ENCODE assay signal across 20 mouse cellular contexts in the genomic region with DNA sequence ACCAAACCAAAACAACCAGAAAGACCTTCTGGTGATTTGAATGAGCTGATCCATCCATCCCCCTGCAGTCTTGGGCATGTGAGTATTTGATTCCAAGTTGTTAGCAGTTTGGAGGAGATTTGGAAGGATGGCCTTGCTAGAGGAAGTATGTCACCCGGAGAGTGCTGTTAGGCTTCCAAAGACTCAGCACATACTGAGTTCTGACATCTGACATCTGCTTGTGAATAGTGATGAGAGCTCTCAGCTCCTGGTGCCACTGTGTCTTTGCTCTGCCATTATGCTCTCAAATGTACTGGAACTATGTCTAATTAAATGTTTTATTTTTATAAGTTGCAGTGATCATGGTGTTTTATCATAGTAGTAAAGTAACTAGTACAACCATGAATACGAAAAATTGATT.
DNase-seq lines count a peak whose midpoint lies in the region; ATAC-seq and TF ChIP-seq lines count a peak whose summit lies in the region.
"Had no signal": no experiment of that assay in that cellular context is flagged by ENCODE, and none has a peak within 500 bp of the region (broad histone marks: within the 10 kb centered on the region; RNA-seq: fewer than 3 reads in every experiment).

No protein-coding gene starts in this region.

- H3K27ac ChIP-seq in forebrain, embryonic 13.5 days = no peak overlapping the region
- H3K27ac ChIP-seq in forebrain, embryonic 11.5 days (ENCODE audit: low read depth, low read length) = no peak overlapping the region
- H3K27ac ChIP-seq in embryonic fibroblast, embryonic 13.5 days (ENCODE audit: insufficient read depth, low read length) = peak overlapping the region; percentile 83
- H3K27ac ChIP-seq: embryonic facial prominence, embryonic 10.5 days; gastrocnemius, adult 2 months; heart, embryonic 13.5 days; hindbrain, embryonic 12.5 days; hindbrain, postnatal 0 days had no signal

- intact Hi-C loops in heart, postnatal 10 days (cut with DNase I) = no loop called here

- no peak overlapping the region for H3K4me3 ChIP-seq in forebrain, embryonic 13.5 days
- no peak overlapping the region for H3K4me3 ChIP-seq in forebrain, embryonic 11.5 days (ENCODE audit: low read depth, low read length)
- no peak overlapping the region for H3K4me3 ChIP-seq in embryonic fibroblast, embryonic 13.5 days (ENCODE audit: insufficient read depth, low read length)
- H3K4me3 ChIP-seq: embryonic facial prominence, embryonic 10.5 days; erythroblast, embryonic 14.5 days; gastrocnemius, adult 2 months; heart, embryonic 13.5 days; hindbrain, embryonic 12.5 days had no signal

- no peaks in the 10 kb centered on the region for H3K27me3 ChIP-seq in forebrain, embryonic 13.5 days
- no peaks in the 10 kb centered on the region for H3K27me3 ChIP-seq in forebrain, embryonic 11.5 days (ENCODE audit: control insufficient read depth, insufficient read depth, low read length)
- H3K27me3 ChIP-seq: heart, embryonic 13.5 days; hindbrain, embryonic 12.5 days had no signal

- H3K9me3 ChIP-seq in forebrain, embryonic 13.5 days (replicated peaks) = no peaks in the 10 kb centered on the region
- H3K9me3 ChIP-seq in forebrain, embryonic 11.5 days (ENCODE audit: control insufficient read depth, low read length) = no peaks in the 10 kb centered on the region
- H3K9me3 ChIP-seq: embryonic facial prominence, embryonic 10.5 days; heart, embryonic 13.5 days; hindbrain, embryonic 12.5 days had no signal

- H3K9ac ChIP-seq in forebrain, embryonic 13.5 days = no peak overlapping the region
- no peak overlapping the region for H3K9ac ChIP-seq in forebrain, embryonic 11.5 days (ENCODE audit: low read length)
- H3K9ac ChIP-seq: heart, embryonic 13.5 days; hindbrain, embryonic 12.5 days had no signal

- no peak overlapping the region for H3K4me2 ChIP-seq in forebrain, embryonic 13.5 days
- no peak overlapping the region for H3K4me2 ChIP-seq in forebrain, embryonic 11.5 days (ENCODE audit: low read depth, low read length, severe bottlenecking)
- H3K4me2 ChIP-seq: heart, embryonic 13.5 days; hindbrain, embryonic 12.5 days had no signal

- no peaks in the 10 kb centered on the region for H3K36me3 ChIP-seq in forebrain, embryonic 13.5 days (ENCODE audit: poor library complexity, severe bottlenecking)
- H3K36me3 ChIP-seq in forebrain, embryonic 11.5 days (ENCODE audit: control insufficient read depth, insufficient read depth, low read length) = no peaks in the 10 kb centered on the region
- H3K36me3 ChIP-seq: embryonic facial prominence, embryonic 10.5 days; heart, embryonic 13.5 days; hindbrain, embryonic 12.5 days had no signal

- no peaks in the 10 kb centered on the region for H3K4me1 ChIP-seq in forebrain, embryonic 13.5 days
- no peaks in the 10 kb centered on the region for H3K4me1 ChIP-seq in forebrain, embryonic 11.5 days (replicated peaks; ENCODE audit: control insufficient read depth, insufficient read depth, low read length)
- peaks cover 3% of the 10 kb centered on the region; the same call in 1 of the 2 replicates for H3K4me1 ChIP-seq in embryonic fibroblast, embryonic 13.5 days (ENCODE audit: control insufficient read depth, insufficient read depth, low read length)
- H3K4me1 ChIP-seq: embryonic facial prominence, embryonic 10.5 days; heart, embryonic 13.5 days; hindbrain, embryonic 12.5 days had no signal

- DNase-seq in forebrain, embryonic 11.5 days (ENCODE audit: low spot score) = no peak
- peak; percentile 3 to 8 for DNase-seq in frontal cortex, postnatal 36 days (ENCODE audit: low spot score in 2 of 2)
- DNase-seq in frontal cortex, postnatal 14 days (ENCODE audit: low spot score in 2 of 2) = no peak
- DNase-seq in embryo, embryonic 11 days = no peak
- DNase-seq in heart, postnatal 10 days = no peak
- DNase-seq: cerebellum, adult 11-12 months; cerebellum, adult 9-10 months; cerebellum, postnatal 36 days; gastrocnemius, adult 2 months; gastrocnemius, postnatal 25 days; heart, adult 11 months; kidney, adult 18-20 months had no signal

- no peak for TF ChIP-seq POLR2A in embryonic fibroblast, embryonic 13.5 days (IDR thresholded peaks at IDR 0.05; ENCODE audit: low read depth, low read length)

- WGBS in forebrain, embryonic 13.5 days = 82% methylated on average over 2 of the region's 2 CpGs
- 86% methylated on average over 2 of the region's 2 CpGs for WGBS in forebrain, embryonic 11.5 days

- ATAC-seq in forebrain, embryonic 13.5 days = peak; percentile 24; the same call in 1 of the 2 replicates
- no peak for ATAC-seq in forebrain, embryonic 11.5 days (replicated peaks; ENCODE audit: low FRiP score)
- ATAC-seq: activated CD4-positive, CD25-positive, alpha-beta regulatory T cell, adult 4 months; hindbrain, postnatal 0 days had no signal

- no peak for TF ChIP-seq CTCF in embryonic fibroblast, embryonic 13.5 days (IDR thresholded peaks at IDR 0.05; ENCODE audit: borderline replicate concordance, insufficient read depth, low read length)

Comparison
In these comparisons a context has a peak if more than half of its experiments do, and no peak if none do; other contexts are left out.
1. DNase-seq: peak in frontal cortex, postnatal 36 days (2 of 2); none in forebrain, embryonic 11.5 days (single experiment), frontal cortex, postnatal 14 days (0 of 2), embryo, embryonic 11 days (single experiment) and heart, postnatal 10 days (0 of 2).